Mouse (Mus musculus) heart, embryonic 11.5 days (tissue): ENCODE data around the gene Slc39a11. TPM values are rescaled to one million over a fixed set of nuclear protein-coding genes. Genes with fewer than 3 reads are reported as not detected.

ENCODE experiments used
- ATAC-seq: fragments of 200-750 bp; cut with Nextera tagmentation; replicated peaks from 2 replicates; pipeline ENCODE4 v1.8.0; 2017; ENCODE audit warnings: moderate library complexity; ENCODE audit not compliant: insufficient number of reproducible peaks, low FRiP score, low TSS enrichment
- H3K27ac ChIP-seq: fragments of 300-500 bp; sonication (generic); 2 replicates; pipeline ENCODE4 v1.5.1; 2014; ENCODE audit warnings: mild to moderate bottlenecking, low read depth, low read length
- H3K27me3 ChIP-seq: fragments of 300-500 bp; sonication (generic); 2 replicates; pipeline ENCODE4 v1.6.1; 2014; ENCODE audit warnings: mild to moderate bottlenecking, low read length, mixed read lengths; ENCODE audit not compliant: control insufficient read depth, insufficient read depth
- H3K36me3 ChIP-seq: fragments of 300-500 bp; sonication (generic); 2 replicates; pipeline ENCODE4 v1.6.1; 2014; ENCODE audit warnings: mild to moderate bottlenecking, low read length, moderate library complexity, mixed read lengths; ENCODE audit not compliant: control insufficient read depth, insufficient read depth
- H3K4me1 ChIP-seq: fragments of 300-500 bp; sonication (generic); 2 replicates; pipeline ENCODE4 v1.6.1; 2014; ENCODE audit warnings: low read length; ENCODE audit not compliant: control insufficient read depth, insufficient read depth
- H3K4me2 ChIP-seq: fragments of 300-500 bp; sonication (generic); 2 replicates; pipeline ENCODE4 v1.6.1; 2014; ENCODE audit warnings: mild to moderate bottlenecking, moderate library complexity
- H3K4me3 ChIP-seq: fragments of 300-500 bp; sonication (generic); 2 replicates; pipeline ENCODE4 v1.5.1; 2014; ENCODE audit warnings: low read depth, low read length
- H3K9ac ChIP-seq: fragments of 300-500 bp; sonication (generic); 2 replicates; pipeline ENCODE4 v1.6.1; 2014; ENCODE audit warnings: mild to moderate bottlenecking, low read depth, low read length, moderate library complexity
- H3K9me3 ChIP-seq: fragments of 300-500 bp; sonication (generic); replicated peaks from 2 replicates; pipeline ENCODE4 v1.6.1; 2016; ENCODE audit warnings: low read length; ENCODE audit not compliant: control insufficient read depth
- whole genome bisulfite sequencing: fragments of 180-500 bp; shearing (Covaris S2); extraction: QIAGEN DNeasy Blood & Tissue Kit; methylation state at CpG from one replicate; pipeline ENCODE4 v1.1.7; 2014; ENCODE audit not compliant: insufficient replicate concordance; 5-methylcytosine and 5-hydroxymethylcytosine counted together
- polyA plus RNA-seq: library from polyadenylated mRNA; unstranded; fragments of >200 nt; fragmentation: Nextera tagmentation; extraction: Ambion mirVana; gene quantifications from 2 replicates; pipeline ENCODE4 v1.2.1, GENCODE M21; 2014

Slc39a11 gene
- polyA plus RNA-seq, 1 experiment from 2014 or later: 17.1 TPM

- Histone ChIP-seq H3K36me3 (no peaks in the 10 kb centered on the region), H3K4me2 (no peak overlapping the region), H3K27me3 (no peaks in the 10 kb centered on the region), H3K4me1 (no peaks in the 10 kb centered on the region), H3K27ac (no peak overlapping the region), H3K9me3 (peaks cover 7% of the 10 kb centered on the region), H3K9ac (no peak overlapping the region), H3K4me3 (no peak overlapping the region)
- 90% methylated on average over 4 of the region's 4 CpGs for WGBS
- no peak for ATAC-seq
These were observed 249.0 kb downstream of the Slc39a11 start for GRCm38 (mm10) chr11:113400868-113401267.

GRCm38 (mm10) chr11:113399601-113400000 lies 250.3 kb downstream of the Slc39a11 start:
- Histone ChIP-seq H3K27ac (no peak overlapping the region), H3K4me2 (no peak overlapping the region), H3K4me3 (no peak overlapping the region), H3K9ac (no peak overlapping the region), H3K9me3 (peaks cover 7% of the 10 kb centered on the region), H3K27me3 (no peaks in the 10 kb centered on the region), H3K36me3 (no peaks in the 10 kb centered on the region), H3K4me1 (no peaks in the 10 kb centered on the region)
- WGBS: 80% methylated on average over 11 of the region's 11 CpGs
- ATAC-seq: no peak

- 59% methylated on average over 1 of the region's 1 CpGs for WGBS
- Histone ChIP-seq H3K4me1 (no peaks in the 10 kb centered on the region), H3K36me3 (no peaks in the 10 kb centered on the region), H3K9me3 (peaks cover 7% of the 10 kb centered on the region), H3K9ac (no peak overlapping the region), H3K4me3 (no peak overlapping the region), H3K4me2 (no peak overlapping the region), H3K27me3 (no peaks in the 10 kb centered on the region), H3K27ac (no peak overlapping the region)
- ATAC-seq: no peak
These were observed 252.5 kb downstream of the Slc39a11 start for GRCm38 (mm10) chr11:113397394-113397793.

GRCm38 (mm10) chr11:113393366-113394150 lies 256.3 kb downstream of the Slc39a11 start:
- ATAC-seq: no peak

GRCm38 (mm10) chr11:113391664-113392063 lies 258.2 kb downstream of the Slc39a11 start:
- no peak for ATAC-seq
- Histone ChIP-seq H3K9me3 (no peaks in the 10 kb centered on the region), H3K27me3 (no peaks in the 10 kb centered on the region), H3K4me2 (no peak overlapping the region), H3K4me3 (no peak overlapping the region), H3K9ac (no peak overlapping the region), H3K4me1 (peaks cover 3% of the 10 kb centered on the region; the same call in 1 of the 2 replicates), H3K36me3 (no peaks in the 10 kb centered on the region), H3K27ac (no peak overlapping the region)
- 88% methylated on average over 12 of the region's 12 CpGs for WGBS

More at GRCm38 (mm10) chr11:113393366-113394150, 256.3 kb downstream of the Slc39a11 start:
- no peak overlapping the region for H3K4me3 ChIP-seq
- WGBS: 63% methylated on average over 23 of the region's 23 CpGs
- H3K9ac ChIP-seq: no peak overlapping the region
- no peaks in the 10 kb centered on the region for H3K36me3 ChIP-seq
- H3K27ac ChIP-seq: no peak overlapping the region
- no peak overlapping the region for H3K4me2 ChIP-seq
- H3K9me3 ChIP-seq: peaks cover 7% of the 10 kb centered on the region
- peaks cover 3% of the 10 kb centered on the region; the same call in 1 of the 2 replicates for H3K4me1 ChIP-seq
- H3K27me3 ChIP-seq: no peaks in the 10 kb centered on the region

GRCm38 (mm10) chr11:113389637-113390036 lies 260.2 kb downstream of the Slc39a11 start:
- Histone ChIP-seq H3K27me3 (no peaks in the 10 kb centered on the region), H3K27ac (no peak overlapping the region), H3K9me3 (no peaks in the 10 kb centered on the region), H3K4me3 (no peak overlapping the region), H3K9ac (no peak overlapping the region), H3K4me2 (no peak overlapping the region), H3K36me3 (no peaks in the 10 kb centered on the region), H3K4me1 (peaks cover 6% of the 10 kb centered on the region; the same call in 1 of the 2 replicates)
- WGBS: 52% methylated on average over 6 of the region's 6 CpGs
- no peak for ATAC-seq

GRCm38 (mm10) chr11:113382674-113383571 lies 267.0 kb downstream of the Slc39a11 start:
- H3K27me3 ChIP-seq: no peaks in the 10 kb centered on the region
- H3K4me2 ChIP-seq: no peak overlapping the region
- H3K4me3 ChIP-seq: no peak overlapping the region
- ATAC-seq: no peak
- no peak overlapping the region for H3K9ac ChIP-seq
- no peaks in the 10 kb centered on the region for H3K36me3 ChIP-seq
- no peaks in the 10 kb centered on the region for H3K9me3 ChIP-seq
- H3K4me1 ChIP-seq: 0 out of 2 replicates have a peak, but pooled peaks cover 3% of the 10 kb centered on the region
- WGBS: 60% methylated on average over 10 of the region's 10 CpGs
- H3K27ac ChIP-seq: no peak overlapping the region

- H3K9me3 ChIP-seq: no peaks in the 10 kb centered on the region
- H3K9ac ChIP-seq: no peak overlapping the region
- H3K27ac ChIP-seq: no peak overlapping the region
- WGBS: 78% methylated on average over 8 of the region's 8 CpGs
- no peak for ATAC-seq
- H3K4me3 ChIP-seq: no peak overlapping the region
- H3K27me3 ChIP-seq: no peaks in the 10 kb centered on the region
- 0 out of 2 replicates have a peak, but pooled peaks cover 3% of the 10 kb centered on the region for H3K4me1 ChIP-seq
- H3K4me2 ChIP-seq: no peak overlapping the region
- no peaks in the 10 kb centered on the region for H3K36me3 ChIP-seq
These were observed 268.3 kb downstream of the Slc39a11 start for GRCm38 (mm10) chr11:113381550-113381949.
